Mouse (Mus musculus) forebrain, embryonic 13.5 days (tissue): Measurements from ENCODE around the gene P2rx3. TPM values are rescaled to one million over a fixed set of nuclear protein-coding genes. Genes with fewer than 3 reads are reported as not detected.

Experiments used
- ATAC-seq: fragments of 200-750 bp; cut with Nextera tagmentation; 2 replicates; pipeline ENCODE4 v1.8.0; 2017
- H3K27ac ChIP-seq: fragments of 300-500 bp; sonication (generic); 2 replicates; pipeline ENCODE4 v1.5.1; 2015; ENCODE audit warnings: inconsistent platforms, mild to moderate bottlenecking, moderate library complexity
- H3K27me3 ChIP-seq: fragments of 300-500 bp; sonication (generic); 2 replicates; pipeline ENCODE4 v1.6.1; 2015; ENCODE audit warnings: mild to moderate bottlenecking, inconsistent platforms
- H3K36me3 ChIP-seq: fragments of 300-500 bp; sonication (generic); 2 replicates; pipeline ENCODE4 v1.6.1; 2015; ENCODE audit warnings: mild to moderate bottlenecking, inconsistent platforms; ENCODE audit not compliant: poor library complexity, severe bottlenecking
- H3K4me1 ChIP-seq: fragments of 300-500 bp; sonication (generic); 2 replicates; pipeline ENCODE4 v1.6.1; 2015; ENCODE audit warnings: inconsistent platforms
- H3K4me2 ChIP-seq: fragments of 300-500 bp; sonication (generic); 2 replicates; pipeline ENCODE4 v1.6.1; 2015; ENCODE audit warnings: inconsistent platforms, mild to moderate bottlenecking, moderate library complexity
- H3K4me3 ChIP-seq: fragments of 300-500 bp; sonication (generic); 2 replicates; pipeline ENCODE4 v1.5.1; 2015; ENCODE audit warnings: mild to moderate bottlenecking, inconsistent platforms
- H3K9ac ChIP-seq: fragments of 300-500 bp; sonication (generic); 2 replicates; pipeline ENCODE4 v1.6.1; 2015; ENCODE audit warnings: mild to moderate bottlenecking, inconsistent platforms
- H3K9me3 ChIP-seq: fragments of 300-500 bp; sonication (generic); replicated peaks from 2 replicates; pipeline ENCODE4 v1.6.1; 2016; ENCODE audit warnings: inconsistent platforms
- WGBS: fragments of 180-500 bp; shearing (Covaris S2); methylation state at CpG from one replicate; pipeline ENCODE4 v1.1.7; 2015; 5-methylcytosine and 5-hydroxymethylcytosine counted together
- polyA plus RNA-seq: library from polyadenylated mRNA; unstranded; fragments of >200 nt; fragmentation: Nextera tagmentation; extraction: Ambion mirVana; gene quantifications from 2 replicates; pipeline ENCODE4 v1.2.1, GENCODE M21; 2015

The P2rx3 gene
- polyA plus RNA-seq, 1 experiment from 2014 or later = 0.90 TPM

- no peaks in the 10 kb centered on the region for H3K27me3 ChIP-seq
- WGBS = 84% methylated on average over 7 of the region's 7 CpGs
- H3K27ac ChIP-seq = no peak overlapping the region
- 0 out of 2 replicates have a peak, but pooled peaks cover under 1% of the 10 kb centered on the region for H3K36me3 ChIP-seq
- no peak overlapping the region for H3K4me3 ChIP-seq
- ATAC-seq = no peak
- peaks cover 18% of the 10 kb centered on the region for H3K4me1 ChIP-seq
- H3K9ac ChIP-seq = no peak overlapping the region
- no peaks in the 10 kb centered on the region for H3K9me3 ChIP-seq
- no peak overlapping the region for H3K4me2 ChIP-seq
Observed at GRCm38 (mm10) chr2:85034169-85034568, 3.1 kb downstream of the P2rx3 start.

GRCm38 (mm10) chr2:85033121-85033520, 4.1 kb downstream of the P2rx3 start:
- H3K27ac ChIP-seq = no peak overlapping the region
- H3K9ac ChIP-seq = no peak overlapping the region
- peaks cover 11% of the 10 kb centered on the region for H3K4me1 ChIP-seq
- no peaks in the 10 kb centered on the region for H3K9me3 ChIP-seq
- H3K4me3 ChIP-seq = no peak overlapping the region
- no peak overlapping the region for H3K4me2 ChIP-seq
- WGBS = 84% methylated on average over 2 of the region's 2 CpGs
- no peak for ATAC-seq
- H3K36me3 ChIP-seq = no peaks in the 10 kb centered on the region
- no peaks in the 10 kb centered on the region for H3K27me3 ChIP-seq

- H3K27ac ChIP-seq = no peak overlapping the region
- ATAC-seq = no peak
- no peaks in the 10 kb centered on the region for H3K27me3 ChIP-seq
- H3K4me2 ChIP-seq = no peak overlapping the region
- H3K4me3 ChIP-seq = no peak overlapping the region
- 69% methylated on average over 6 of the region's 6 CpGs for WGBS
- no peak overlapping the region for H3K9ac ChIP-seq
- no peaks in the 10 kb centered on the region for H3K36me3 ChIP-seq
- H3K9me3 ChIP-seq = no peaks in the 10 kb centered on the region
- H3K4me1 ChIP-seq = no peaks in the 10 kb centered on the region
Observed at GRCm38 (mm10) chr2:85030989-85031388, 6.3 kb downstream of the P2rx3 start.

GRCm38 (mm10) chr2:85029897-85030296, 7.4 kb downstream of the P2rx3 start:
- H3K36me3 ChIP-seq = no peaks in the 10 kb centered on the region
- no peaks in the 10 kb centered on the region for H3K27me3 ChIP-seq
- H3K9ac ChIP-seq = no peak overlapping the region
- H3K27ac ChIP-seq = no peak overlapping the region
- no peak overlapping the region for H3K4me2 ChIP-seq
- ATAC-seq = no peak
- no peak overlapping the region for H3K4me3 ChIP-seq
- H3K4me1 ChIP-seq = no peaks in the 10 kb centered on the region
- 67% methylated on average over 6 of the region's 6 CpGs for WGBS
- H3K9me3 ChIP-seq = no peaks in the 10 kb centered on the region

- WGBS = 79% methylated on average over 5 of the region's 5 CpGs
- no peaks in the 10 kb centered on the region for H3K4me1 ChIP-seq
Observed at GRCm38 (mm10) chr2:85027281-85027680, 10.0 kb downstream of the P2rx3 start.

GRCm38 (mm10) chr2:85026178-85026577, 11.1 kb downstream of the P2rx3 start:
- Histone ChIP-seq H3K4me2 (no peak overlapping the region), H3K9me3 (no peaks in the 10 kb centered on the region), H3K27me3 (no peaks in the 10 kb centered on the region), H3K4me1 (no peaks in the 10 kb centered on the region), H3K27ac (no peak overlapping the region), H3K9ac (no peak overlapping the region), H3K4me3 (no peak overlapping the region), H3K36me3 (no peaks in the 10 kb centered on the region)
- WGBS = 67% methylated on average over 3 of the region's 3 CpGs
- no peak for ATAC-seq

More at GRCm38 (mm10) chr2:85027281-85027680, 10.0 kb downstream of the P2rx3 start:
- no peak overlapping the region for H3K27ac ChIP-seq
- no peak overlapping the region for H3K4me3 ChIP-seq
- no peaks in the 10 kb centered on the region for H3K9me3 ChIP-seq
- ATAC-seq = no peak
- no peaks in the 10 kb centered on the region for H3K36me3 ChIP-seq
- H3K9ac ChIP-seq = no peak overlapping the region
- H3K4me2 ChIP-seq = no peak overlapping the region
- H3K27me3 ChIP-seq = no peaks in the 10 kb centered on the region

GRCm38 (mm10) chr2:85022043-85022442, 15.2 kb downstream of the P2rx3 start:
- no peak; the same call in 1 of the 2 replicates for ATAC-seq
- no peak overlapping the region for H3K27ac ChIP-seq
- no peaks in the 10 kb centered on the region for H3K9me3 ChIP-seq
- H3K4me1 ChIP-seq = no peaks in the 10 kb centered on the region
- WGBS = 18% methylated on average over 4 of the region's 4 CpGs
- H3K27me3 ChIP-seq = no peaks in the 10 kb centered on the region
- no peak overlapping the region for H3K4me2 ChIP-seq
- no peaks in the 10 kb centered on the region for H3K36me3 ChIP-seq
- no peak overlapping the region for H3K9ac ChIP-seq
- H3K4me3 ChIP-seq = no peak overlapping the region

GRCm38 (mm10) chr2:85014588-85014982, 22.7 kb downstream of the P2rx3 start:
- H3K4me3 ChIP-seq = no peak overlapping the region
- no peak overlapping the region for H3K27ac ChIP-seq
- 51% methylated on average over 3 of the region's 3 CpGs for WGBS
- ATAC-seq = no peak
- no peaks in the 10 kb centered on the region for H3K27me3 ChIP-seq
- no peaks in the 10 kb centered on the region for H3K4me1 ChIP-seq
- no peaks in the 10 kb centered on the region for H3K9me3 ChIP-seq
- H3K36me3 ChIP-seq = no peaks in the 10 kb centered on the region
- H3K9ac ChIP-seq = no peak overlapping the region
- H3K4me2 ChIP-seq = no peak overlapping the region

GRCm38 (mm10) chr2:85013826-85014587, 23.3 kb downstream of the P2rx3 start:
- no peak overlapping the region for H3K4me2 ChIP-seq
- H3K27ac ChIP-seq = no peak overlapping the region
- H3K4me1 ChIP-seq = no peaks in the 10 kb centered on the region
- no peaks in the 10 kb centered on the region for H3K27me3 ChIP-seq
- ATAC-seq = no peak
- WGBS = 82% methylated on average over 5 of the region's 5 CpGs
- H3K4me3 ChIP-seq = no peak overlapping the region
- no peaks in the 10 kb centered on the region for H3K9me3 ChIP-seq
- H3K36me3 ChIP-seq = no peaks in the 10 kb centered on the region
- H3K9ac ChIP-seq = no peak overlapping the region

GRCm38 (mm10) chr2:85012679-85013078, 24.6 kb downstream of the P2rx3 start:
- WGBS = 84% methylated on average over 14 of the region's 14 CpGs
- ATAC-seq = no peak; the same call in 1 of the 2 replicates
- Histone ChIP-seq H3K9me3 (no peaks in the 10 kb centered on the region), H3K4me1 (no peaks in the 10 kb centered on the region), H3K36me3 (no peaks in the 10 kb centered on the region), H3K27ac (no peak overlapping the region), H3K9ac (no peak overlapping the region), H3K27me3 (no peaks in the 10 kb centered on the region), H3K4me2 (no peak overlapping the region), H3K4me3 (no peak overlapping the region)

GRCm38 (mm10) chr2:85011906-85012604, 25.2 kb downstream of the P2rx3 start:
- H3K9me3 ChIP-seq = no peaks in the 10 kb centered on the region

GRCm38 (mm10) chr2:85009212-85009611, 28.1 kb downstream of the P2rx3 start:
- H3K4me2 ChIP-seq = no peak overlapping the region
- H3K4me1 ChIP-seq = no peaks in the 10 kb centered on the region
- no peak overlapping the region for H3K4me3 ChIP-seq
- H3K9ac ChIP-seq = no peak overlapping the region
- no peak for ATAC-seq
- 98% methylated on average over 2 of the region's 2 CpGs for WGBS
- no peak overlapping the region for H3K27ac ChIP-seq
- H3K9me3 ChIP-seq = no peaks in the 10 kb centered on the region
- H3K27me3 ChIP-seq = no peaks in the 10 kb centered on the region
- H3K36me3 ChIP-seq = no peaks in the 10 kb centered on the region

More at GRCm38 (mm10) chr2:85011906-85012604, 25.2 kb downstream of the P2rx3 start:
- peak; percentile 42; the same call in 1 of the 2 replicates for ATAC-seq
- WGBS = 78% methylated on average over 9 of the region's 9 CpGs
- Histone ChIP-seq H3K9ac (no peak overlapping the region), H3K27me3 (no peaks in the 10 kb centered on the region), H3K4me3 (no peak overlapping the region), H3K27ac (no peak overlapping the region), H3K4me2 (no peak overlapping the region), H3K36me3 (no peaks in the 10 kb centered on the region), H3K4me1 (no peaks in the 10 kb centered on the region)
